Mouse (Mus musculus) splenic B cell, adult 2 months (primary cell): ENCODE results near the gene Crebl2.

ENCODE experiments used
- DNase-seq: peaks from one replicate; pipeline ENCODE4 v3.0.0-alpha.2; 2011; ENCODE audit warnings: low read depth, low spot score
- H3K27me3 ChIP-seq: 2 replicates; pipeline ENCODE4 v1.6.1; 2012; ENCODE audit warnings: mild to moderate bottlenecking, low read length, moderate library complexity, mixed read lengths; ENCODE audit not compliant: control insufficient read depth, poor library complexity, insufficient read depth, severe bottlenecking
- H3K36me3 ChIP-seq: 2 replicates; pipeline ENCODE4 v1.6.1; 2012; ENCODE audit warnings: mild to moderate bottlenecking, low read length, moderate library complexity, mixed read lengths; ENCODE audit not compliant: control insufficient read depth, poor library complexity, insufficient read depth, severe bottlenecking

The Crebl2 gene

DNA sequence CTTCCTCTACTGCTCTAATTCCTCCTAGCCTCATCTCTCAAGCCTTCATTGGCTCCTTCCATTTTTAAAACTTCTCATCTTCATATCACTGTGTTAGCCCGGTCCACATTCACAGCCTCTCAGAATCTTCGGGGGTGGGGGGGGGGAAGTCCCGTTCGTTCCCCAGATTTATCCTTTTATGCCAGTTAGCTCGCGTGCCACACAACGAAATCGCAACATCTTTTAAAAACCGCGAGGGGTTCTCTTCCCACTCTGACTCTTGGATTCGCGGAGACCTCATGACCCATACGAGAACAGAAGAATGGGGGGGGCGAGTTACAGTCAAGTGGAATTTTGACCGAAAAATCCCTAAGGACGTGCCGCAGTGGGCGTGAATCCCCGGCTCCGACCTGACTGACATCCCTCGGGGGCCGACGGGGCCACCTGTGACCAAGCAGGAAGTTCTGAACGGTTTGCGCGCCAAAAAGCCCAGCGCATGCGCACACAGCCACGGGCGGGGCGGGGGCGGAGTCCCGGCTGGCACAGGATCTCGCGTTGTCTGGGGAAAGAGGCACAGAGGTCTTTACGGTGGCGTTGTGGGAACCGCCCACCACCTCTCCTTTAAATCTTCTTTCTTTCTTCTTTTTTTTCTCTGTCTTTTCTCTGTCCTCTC lies 67.6 kb downstream of the Crebl2 start:
- H3K36me3 ChIP-seq, result no peaks in the 10 kb centered on the region
- peak; percentile 98 for DNase-seq
- no peaks in the 10 kb centered on the region for H3K27me3 ChIP-seq

DNA sequence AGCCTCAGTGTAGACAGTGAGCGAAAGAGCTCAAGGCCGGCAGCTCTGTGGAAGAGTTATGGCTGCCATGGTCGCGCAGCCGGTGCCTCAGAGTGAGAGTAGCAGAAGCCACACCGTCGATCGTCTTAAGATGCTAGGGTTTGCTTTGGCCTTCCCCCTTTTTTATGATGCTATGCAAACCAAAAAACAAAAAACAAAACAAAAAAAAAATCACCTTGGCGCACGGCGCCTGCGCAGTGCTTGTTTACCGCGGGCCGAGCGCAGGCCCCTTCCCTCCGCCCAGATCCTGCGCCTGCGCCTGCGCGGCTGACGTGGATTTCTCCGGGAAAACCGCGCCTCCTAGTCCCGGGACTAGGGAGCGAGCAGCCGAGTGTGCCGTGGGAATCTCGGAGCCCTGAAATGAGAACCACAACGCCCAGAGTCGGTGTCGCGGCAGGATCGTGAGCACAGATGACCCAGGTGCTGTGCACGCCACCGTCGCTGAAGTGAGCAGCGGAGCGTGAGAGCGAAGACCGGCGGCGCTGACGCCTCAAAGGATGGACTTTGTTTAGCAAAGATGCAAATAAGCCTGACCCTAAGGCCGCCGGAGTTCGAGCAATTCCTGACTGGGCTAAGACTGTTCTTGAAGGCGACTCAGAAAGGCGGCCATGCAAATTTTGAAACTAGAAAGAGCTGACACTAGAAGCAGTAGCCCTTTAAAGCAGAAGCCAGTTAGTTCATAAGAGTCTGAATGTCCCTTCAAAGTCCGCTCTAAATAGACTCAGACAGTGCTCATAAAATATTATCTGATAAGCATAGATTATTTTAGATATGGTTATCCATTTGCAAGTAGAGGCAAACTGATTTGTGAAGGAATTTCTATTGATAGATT lies 68.4 kb downstream of the Crebl2 start, which contains the start of gene Gpr19:
TSS of gene Gpr19 (minus strand) at position 484 of the 871 bp plus-strand sequence.
- no peaks in the 10 kb centered on the region for H3K27me3 ChIP-seq
- no peaks in the 10 kb centered on the region for H3K36me3 ChIP-seq
- peak; percentile 85 for DNase-seq

- no peak for DNase-seq
- H3K27me3 ChIP-seq, result no peaks in the 10 kb centered on the region
- no peaks in the 10 kb centered on the region for H3K36me3 ChIP-seq
Observed at GRCm38 (mm10) chr6:134903368-134903767, 73.4 kb downstream of the Crebl2 start.

GRCm38 (mm10) chr6:134903891-134904884 lies 74.2 kb downstream of the Crebl2 start:
- DNase-seq, result no peak
- Histone ChIP-seq H3K27me3 (no peaks in the 10 kb centered on the region), H3K36me3 (no peaks in the 10 kb centered on the region)

DNA sequence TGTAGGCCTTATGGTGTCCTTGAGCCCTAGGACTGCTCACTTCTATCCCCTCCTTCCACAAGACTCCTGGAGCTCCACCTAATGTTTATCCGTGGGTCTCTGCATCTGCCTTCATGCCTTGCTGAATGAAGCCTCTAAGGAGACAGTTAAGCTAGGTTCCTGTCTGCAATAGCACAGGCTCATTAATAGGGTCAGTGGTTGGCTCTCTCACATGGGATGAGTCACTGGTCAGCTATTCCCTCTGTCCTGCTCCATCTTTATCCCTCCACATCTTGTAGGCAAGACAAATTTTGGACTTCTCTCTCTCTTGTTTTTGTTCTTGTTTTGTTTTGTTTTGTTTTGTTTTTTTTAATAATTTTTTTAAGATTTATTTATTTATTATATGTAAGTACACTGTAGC lies 75.9 kb downstream of the Crebl2 start:
- Histone ChIP-seq H3K27me3 (no peaks in the 10 kb centered on the region), H3K36me3 (no peaks in the 10 kb centered on the region)
- no peak for DNase-seq
